Mouse (Mus musculus): ENCODE measurements around the gene Prtg.

Prtg gene

GRCm38 (mm10) chr9:72923068-72923467, 116.4 kb downstream of the Prtg start:
- no peak for DNase-seq

GRCm38 (mm10) chr9:72925021-72925934, 118.6 kb downstream of the Prtg start, which contains the start of gene Pygo1:
Pygo1 (plus strand) TSS chr9:72925645.
- peak; percentile 14 for DNase-seq

GRCm38 (mm10) chr9:72925935-72926258, 119.2 kb downstream of the Prtg start:
- DNase-seq = no peak

GRCm38 (mm10) chr9:72931166-72931790, 124.6 kb downstream of the Prtg start:
- no peak for DNase-seq

GRCm38 (mm10) chr9:72935309-72935708, 128.6 kb downstream of the Prtg start:
- no peak for DNase-seq

- DNase-seq = no peak
These were observed 129.6 kb downstream of the Prtg start for GRCm38 (mm10) chr9:72936301-72936700.

GRCm38 (mm10) chr9:72943424-72943823, 136.8 kb downstream of the Prtg start:
- DNase-seq = no peak

GRCm38 (mm10) chr9:72944286-72944685, 137.6 kb downstream of the Prtg start:
- no peak for DNase-seq

GRCm38 (mm10) chr9:72947010-72947409, 140.3 kb downstream of the Prtg start:
- DNase-seq = no peak

- no peak for DNase-seq
These were observed 142.9 kb downstream of the Prtg start for GRCm38 (mm10) chr9:72949572-72949971.

GRCm38 (mm10) chr9:72954746-72955145, 148.1 kb downstream of the Prtg start:
- DNase-seq = peak; percentile 14

GRCm38 (mm10) chr9:72955546-72955945, 148.9 kb downstream of the Prtg start:
- DNase-seq = peak; percentile 47

- DNase-seq = peak; percentile 78
These were observed 152.1 kb downstream of the Prtg start, which contains the start of the genes Dyx1c1 and Gm44503 for GRCm38 (mm10) chr9:72958521-72959450. Dyx1c1 (plus strand) TSS chr9:72958785. Gm44503 (plus strand) TSS chr9:72958852.

GRCm38 (mm10) chr9:72961346-72961745, 154.7 kb downstream of the Prtg start:
- DNase-seq = peak; percentile 21

- no peak for DNase-seq
These were observed 155.3 kb downstream of the Prtg start for GRCm38 (mm10) chr9:72961959-72962358.

Measured in kidney, adult 18-20 months (tissue).